Mouse (Mus musculus) forebrain, embryonic 15.5 days (tissue): ENCODE measurements around the gene Grk3. TPM values are rescaled to one million over a fixed set of nuclear protein-coding genes. Genes with fewer than 3 reads are reported as not detected.
A peak's percentile ranks its signal among the peaks of the same experiment; 100 is the strongest.

Source experiments
- ATAC-seq: fragments of 200-750 bp; cut with Nextera tagmentation; replicated peaks from 2 replicates; pipeline ENCODE4 v1.8.0; 2017; ENCODE audit warnings: mild to moderate bottlenecking, moderate TSS enrichment, moderate library complexity
- H3K27ac ChIP-seq: fragments of 300-500 bp; sonication (generic); replicated peaks from 2 replicates; pipeline ENCODE4 v1.5.1; 2015; ENCODE audit warnings: mild to moderate bottlenecking, inconsistent platforms
- H3K27me3 ChIP-seq: fragments of 300-500 bp; sonication (generic); 2 replicates; pipeline ENCODE4 v1.6.1; 2015; ENCODE audit warnings: inconsistent platforms
- H3K36me3 ChIP-seq: fragments of 300-500 bp; sonication (generic); 2 replicates; pipeline ENCODE4 v1.6.1; 2015; ENCODE audit warnings: mild to moderate bottlenecking, inconsistent platforms
- H3K4me1 ChIP-seq: fragments of 300-500 bp; sonication (generic); 2 replicates; pipeline ENCODE4 v1.6.1; 2015; ENCODE audit warnings: inconsistent platforms
- H3K4me2 ChIP-seq: fragments of 300-500 bp; sonication (generic); replicated peaks from 2 replicates; pipeline ENCODE4 v1.6.1; 2015; ENCODE audit warnings: mild to moderate bottlenecking, inconsistent platforms
- H3K4me3 ChIP-seq: fragments of 300-500 bp; sonication (generic); 2 replicates; pipeline ENCODE4 v1.5.1; 2015; ENCODE audit warnings: mild to moderate bottlenecking, inconsistent platforms
- H3K9ac ChIP-seq: fragments of 300-500 bp; sonication (generic); replicated peaks from 2 replicates; pipeline ENCODE4 v1.6.1; 2015; ENCODE audit warnings: mild to moderate bottlenecking, inconsistent platforms
- H3K9me3 ChIP-seq: fragments of 300-500 bp; sonication (generic); 2 replicates; pipeline ENCODE4 v1.6.1; 2016; ENCODE audit warnings: inconsistent platforms
- WGBS: fragments of 180-500 bp; shearing (Covaris S2); methylation state at CpG from one replicate; pipeline ENCODE4 v1.1.7; 2015; ENCODE audit warnings: mixed read lengths; 5-methylcytosine and 5-hydroxymethylcytosine counted together
- polyA plus RNA-seq: library from polyadenylated mRNA; unstranded; fragments of >200 nt; fragmentation: Nextera tagmentation; extraction: Ambion mirVana; gene quantifications from 2 replicates; pipeline ENCODE4 v1.2.1, GENCODE M21; 2015

The Grk3 gene
- polyA plus RNA-seq, 1 experiment from 2014 or later, result 16.5 TPM

DNA sequence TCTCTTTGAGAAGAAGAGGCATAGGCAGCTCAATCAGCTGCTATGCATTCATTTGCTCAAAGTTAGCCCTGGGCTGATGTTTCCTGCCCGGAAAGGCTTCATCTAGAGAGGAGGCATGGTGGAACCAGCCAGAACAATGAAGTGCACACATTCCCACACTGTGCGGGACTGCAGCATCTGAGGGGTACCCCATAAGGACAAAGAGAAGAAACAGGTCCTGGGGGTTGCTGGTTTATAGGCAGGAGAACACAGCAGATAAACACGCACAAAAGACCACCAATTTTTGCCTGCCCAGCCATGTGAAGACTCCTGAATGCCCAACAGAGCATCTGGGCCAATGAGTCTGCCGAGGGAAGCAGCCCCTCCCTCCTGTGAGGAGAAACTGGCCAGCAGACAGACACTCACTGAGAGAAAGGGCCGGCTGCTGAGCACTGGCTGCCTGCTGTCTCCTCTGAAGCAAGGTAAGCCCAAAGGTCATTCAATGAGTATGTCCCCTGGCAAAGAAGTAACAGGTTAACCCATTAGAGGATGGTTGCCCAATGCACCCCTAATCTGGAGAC is 12.7 kb downstream of the Grk3 start:
- ATAC-seq, result no peak
- WGBS, result 25% methylated on average over 5 of the region's 5 CpGs
- no peak overlapping the region for H3K27ac ChIP-seq

GRCm38 (mm10) chr5:112999227-112999626 is 16.4 kb downstream of the Grk3 start:
- ATAC-seq, result no peak
- Histone ChIP-seq H3K27ac (no peak overlapping the region), H3K27me3 (no peaks in the 10 kb centered on the region), H3K4me3 (no peak overlapping the region), H3K4me2 (no peak overlapping the region), H3K9ac (no peak overlapping the region), H3K4me1 (peaks cover 6% of the 10 kb centered on the region; the same call in 1 of the 2 replicates), H3K9me3 (no peaks in the 10 kb centered on the region), H3K36me3 (no peaks in the 10 kb centered on the region)
- WGBS, result 92% methylated on average over 7 of the region's 8 CpGs

More for the DNA sequence above, 12.7 kb downstream of the Grk3 start:
- Histone ChIP-seq H3K4me1 (peaks cover 4% of the 10 kb centered on the region; the same call in 1 of the 2 replicates), H3K27me3 (no peaks in the 10 kb centered on the region), H3K4me3 (no peak overlapping the region), H3K9ac (no peak overlapping the region), H3K36me3 (no peaks in the 10 kb centered on the region), H3K4me2 (no peak overlapping the region), H3K9me3 (no peaks in the 10 kb centered on the region)

DNA sequence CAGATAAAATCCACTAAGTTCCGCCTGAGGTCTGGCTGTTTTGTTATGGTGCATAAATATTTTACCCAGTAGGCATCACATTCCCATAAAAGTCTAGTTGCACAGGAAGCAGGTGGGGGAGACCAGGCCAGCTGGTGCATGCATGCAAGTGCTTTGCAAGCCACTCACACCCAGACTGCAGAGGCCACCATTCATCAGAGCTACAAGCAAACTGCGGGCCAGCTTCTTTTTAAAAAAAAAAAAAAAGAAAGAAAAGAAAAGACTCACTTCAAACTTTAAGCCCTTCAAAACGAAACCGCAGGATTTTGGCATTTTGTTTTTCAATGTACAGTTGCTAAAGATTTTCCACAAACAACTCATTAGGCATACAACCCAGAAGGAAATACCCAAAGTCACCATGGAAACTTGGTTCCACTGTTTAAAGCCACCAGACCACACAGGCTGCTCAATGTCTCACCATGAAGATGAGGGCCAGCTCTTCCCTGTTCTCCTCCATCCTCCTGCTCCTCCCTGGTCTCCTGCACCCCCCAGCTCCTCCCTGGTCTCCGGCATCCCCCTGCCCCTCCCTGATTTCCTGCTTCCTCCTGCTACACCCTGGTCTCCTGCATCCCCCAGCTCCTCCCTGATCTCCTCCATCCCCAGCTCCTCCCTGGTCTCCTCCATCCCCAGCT is 17.9 kb downstream of the Grk3 start:
- no peak overlapping the region for H3K27ac ChIP-seq

GRCm38 (mm10) chr5:112991245-112991644 is 24.3 kb downstream of the Grk3 start:
- Histone ChIP-seq H3K9ac (no peak overlapping the region), H3K27me3 (no peaks in the 10 kb centered on the region), H3K4me1 (no peaks in the 10 kb centered on the region), H3K27ac (no peak overlapping the region), H3K9me3 (no peaks in the 10 kb centered on the region), H3K4me3 (no peak overlapping the region), H3K4me2 (no peak overlapping the region), H3K36me3 (no peaks in the 10 kb centered on the region)
- no peak for ATAC-seq
- 79% methylated on average over 9 of the region's 9 CpGs for WGBS

More for the DNA sequence above, 17.9 kb downstream of the Grk3 start:
- peaks cover 5% of the 10 kb centered on the region; the same call in 1 of the 2 replicates for H3K4me1 ChIP-seq
- 14% methylated on average over 5 of the region's 5 CpGs for WGBS
- no peak overlapping the region for H3K4me2 ChIP-seq
- H3K9ac ChIP-seq, result no peak overlapping the region
- no peaks in the 10 kb centered on the region for H3K9me3 ChIP-seq
- peak; percentile 55; the same call in 1 of the 2 replicates for ATAC-seq
- H3K36me3 ChIP-seq, result no peaks in the 10 kb centered on the region
- no peaks in the 10 kb centered on the region for H3K27me3 ChIP-seq
- no peak overlapping the region for H3K4me3 ChIP-seq

- Histone ChIP-seq H3K4me1 (no peaks in the 10 kb centered on the region), H3K36me3 (no peaks in the 10 kb centered on the region), H3K27ac (no peak overlapping the region), H3K27me3 (no peaks in the 10 kb centered on the region), H3K4me3 (no peak overlapping the region), H3K9me3 (no peaks in the 10 kb centered on the region), H3K9ac (no peak overlapping the region), H3K4me2 (no peak overlapping the region)
- no peak for ATAC-seq
- 46% methylated on average over 6 of the region's 6 CpGs for WGBS
Observed at GRCm38 (mm10) chr5:112981931-112982330, 33.7 kb downstream of the Grk3 start.

GRCm38 (mm10) chr5:112979710-112980109 is 35.9 kb downstream of the Grk3 start:
- ATAC-seq, result no peak
- Histone ChIP-seq H3K27me3 (no peaks in the 10 kb centered on the region), H3K4me1 (no peaks in the 10 kb centered on the region), H3K27ac (no peak overlapping the region), H3K36me3 (no peaks in the 10 kb centered on the region), H3K4me3 (no peak overlapping the region), H3K9ac (no peak overlapping the region), H3K4me2 (no peak overlapping the region), H3K9me3 (no peaks in the 10 kb centered on the region)
- WGBS, result 87% methylated on average over 7 of the region's 7 CpGs

DNA sequence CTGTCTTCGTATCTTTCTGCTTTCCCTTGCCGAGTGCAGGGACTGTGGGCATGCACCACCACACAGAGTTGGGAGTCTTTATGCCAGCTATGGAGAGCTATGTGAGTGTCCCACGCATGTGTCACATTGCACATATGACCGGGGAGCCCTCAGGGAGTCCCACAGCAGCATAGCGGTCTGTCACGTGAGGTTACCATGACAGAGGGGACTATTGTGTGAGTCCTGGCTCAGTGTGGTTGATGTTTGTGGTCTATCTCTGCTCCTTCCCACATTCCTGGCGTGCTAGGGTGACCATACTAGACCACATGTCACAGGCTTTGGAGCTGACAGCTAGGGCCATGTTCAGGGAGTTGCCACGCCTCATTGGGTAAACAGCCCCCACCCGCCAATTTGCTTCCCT is 36.4 kb downstream of the Grk3 start:
- 91% methylated on average over 9 of the region's 9 CpGs for WGBS
- Histone ChIP-seq H3K4me1 (no peaks in the 10 kb centered on the region), H3K9me3 (no peaks in the 10 kb centered on the region), H3K27me3 (no peaks in the 10 kb centered on the region), H3K9ac (no peak overlapping the region), H3K36me3 (no peaks in the 10 kb centered on the region), H3K4me2 (no peak overlapping the region), H3K4me3 (no peak overlapping the region), H3K27ac (no peak overlapping the region)
- no peak for ATAC-seq

DNA sequence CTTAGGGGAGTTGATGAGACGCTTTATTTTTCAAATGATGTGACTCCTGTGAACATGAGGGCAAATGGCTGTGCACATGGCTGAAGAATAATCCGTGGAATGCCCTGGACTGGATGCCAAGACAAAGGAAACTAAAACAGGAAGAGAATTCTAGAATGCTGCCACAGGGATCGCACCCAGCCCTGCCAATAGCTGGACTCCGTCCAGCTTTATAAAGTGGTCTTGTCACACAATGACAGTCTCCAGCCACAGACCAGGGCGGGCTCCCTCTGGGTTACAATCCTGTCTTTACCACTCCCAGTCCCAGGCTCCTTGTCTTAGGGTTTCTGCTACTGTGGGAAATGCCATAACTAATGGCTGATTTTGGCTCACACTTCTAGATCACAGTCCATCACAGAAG is 38.5 kb downstream of the Grk3 start:
- ATAC-seq, result no peak
- H3K4me1 ChIP-seq, result peaks cover 6% of the 10 kb centered on the region
- WGBS, result 67% methylated on average over 5 of the region's 5 CpGs

DNA sequence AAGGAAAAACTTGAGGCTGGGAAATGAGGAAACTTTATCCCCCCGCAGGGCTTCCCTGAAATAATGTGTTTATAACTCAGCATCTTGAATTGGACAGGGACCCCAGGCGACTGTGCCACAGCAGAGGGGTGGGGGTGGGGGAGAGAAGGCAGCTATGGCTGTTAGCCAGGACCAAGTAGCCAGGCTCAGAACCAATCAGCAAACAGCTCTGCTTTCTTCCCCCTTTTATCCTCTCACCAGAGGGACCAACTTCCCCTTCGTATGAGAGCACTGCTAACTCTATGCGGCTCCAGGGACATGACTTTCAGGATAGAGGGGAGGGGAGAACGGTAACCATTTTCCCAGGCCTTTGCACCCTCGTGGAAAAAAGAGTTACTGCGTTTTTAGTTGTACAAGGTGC is 42.0 kb downstream of the Grk3 start:
- H3K4me3 ChIP-seq, result no peak overlapping the region
- no peaks in the 10 kb centered on the region for H3K27me3 ChIP-seq
- H3K4me1 ChIP-seq, result peaks cover 6% of the 10 kb centered on the region
- no peak overlapping the region for H3K27ac ChIP-seq
- no peak overlapping the region for H3K9ac ChIP-seq
- no peaks in the 10 kb centered on the region for H3K9me3 ChIP-seq
- 53% methylated on average over 7 of the region's 7 CpGs for WGBS
- H3K4me2 ChIP-seq, result no peak overlapping the region
- ATAC-seq, result no peak
- no peaks in the 10 kb centered on the region for H3K36me3 ChIP-seq

More for the DNA sequence above, 38.5 kb downstream of the Grk3 start:
- no peak overlapping the region for H3K4me3 ChIP-seq
- no peaks in the 10 kb centered on the region for H3K27me3 ChIP-seq
- no peaks in the 10 kb centered on the region for H3K9me3 ChIP-seq
- no peak overlapping the region for H3K4me2 ChIP-seq
- no peak overlapping the region for H3K9ac ChIP-seq
- no peaks in the 10 kb centered on the region for H3K36me3 ChIP-seq
- no peak overlapping the region for H3K27ac ChIP-seq

DNA sequence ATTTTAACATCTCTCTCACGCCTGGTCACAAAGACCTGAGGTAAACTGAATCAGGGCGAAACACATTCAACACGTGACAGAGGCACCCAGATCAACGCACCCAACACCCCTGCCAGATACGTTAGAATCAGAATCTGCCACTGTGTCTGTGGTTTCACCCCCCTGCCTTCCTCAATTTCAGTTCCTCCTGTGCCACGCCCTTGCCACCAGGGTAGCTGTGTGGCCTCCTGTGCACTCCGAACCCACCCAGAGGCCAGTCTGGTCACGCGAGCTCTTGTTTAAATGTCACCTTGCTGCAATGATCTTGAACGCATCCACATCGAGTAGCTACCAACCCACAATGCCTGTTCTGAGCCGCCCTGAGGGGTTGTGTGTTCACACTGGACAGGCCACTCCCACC is 43.3 kb downstream of the Grk3 start:
- ATAC-seq, result no peak
- H3K36me3 ChIP-seq, result no peaks in the 10 kb centered on the region
- peaks cover 6% of the 10 kb centered on the region for H3K4me1 ChIP-seq
- no peaks in the 10 kb centered on the region for H3K27me3 ChIP-seq
- 89% methylated on average over 12 of the region's 12 CpGs for WGBS
- H3K9me3 ChIP-seq, result no peaks in the 10 kb centered on the region
- no peak overlapping the region for H3K27ac ChIP-seq
- no peak overlapping the region for H3K4me3 ChIP-seq
- no peak overlapping the region for H3K4me2 ChIP-seq
- no peak overlapping the region for H3K9ac ChIP-seq

GRCm38 (mm10) chr5:112963495-112963894 is 52.1 kb downstream of the Grk3 start:
- no peak overlapping the region for H3K9ac ChIP-seq
- no peak; the same call in 1 of the 2 replicates for ATAC-seq
- no peak overlapping the region for H3K4me2 ChIP-seq
- H3K4me1 ChIP-seq, result 0 out of 2 replicates have a peak, but pooled peaks cover 4% of the 10 kb centered on the region
- H3K27ac ChIP-seq, result no peak overlapping the region
- H3K4me3 ChIP-seq, result no peak overlapping the region
- no peaks in the 10 kb centered on the region for H3K9me3 ChIP-seq
- no peaks in the 10 kb centered on the region for H3K27me3 ChIP-seq
- no peaks in the 10 kb centered on the region for H3K36me3 ChIP-seq
- WGBS, result 50% methylated on average over 4 of the region's 4 CpGs

DNA sequence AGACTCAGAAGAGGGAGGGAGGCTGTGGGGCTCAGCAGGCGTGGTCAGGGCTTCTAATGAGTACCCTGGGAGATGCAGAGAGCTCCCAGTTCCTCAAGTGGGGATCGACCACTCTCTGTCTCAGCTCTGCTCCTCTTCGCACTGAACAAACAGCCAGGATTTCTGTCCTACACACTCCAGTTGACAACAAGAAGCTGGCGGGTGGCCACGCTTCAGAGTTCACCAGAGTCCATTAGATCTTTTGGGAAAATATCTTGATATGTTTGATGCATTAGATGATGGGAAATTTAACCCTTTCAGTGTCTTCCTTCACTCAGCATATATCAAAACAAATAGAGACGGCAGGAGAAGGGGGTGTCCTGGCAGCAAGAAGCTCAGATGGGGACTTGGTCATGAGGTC is 53.4 kb downstream of the Grk3 start:
- 72% methylated on average over 6 of the region's 6 CpGs for WGBS
- no peak for ATAC-seq
- H3K9me3 ChIP-seq, result no peaks in the 10 kb centered on the region

More for the DNA sequence above, 53.4 kb downstream of the Grk3 start:
- no peak overlapping the region for H3K27ac ChIP-seq
- no peak overlapping the region for H3K9ac ChIP-seq
- H3K36me3 ChIP-seq, result no peaks in the 10 kb centered on the region
- H3K4me2 ChIP-seq, result no peak overlapping the region
- 0 out of 2 replicates have a peak, but pooled peaks cover 4% of the 10 kb centered on the region for H3K4me1 ChIP-seq
- no peaks in the 10 kb centered on the region for H3K27me3 ChIP-seq
- H3K4me3 ChIP-seq, result no peak overlapping the region
